Mouse (Mus musculus) liver, embryonic 14.5 days (tissue): ENCODE results near the gene 2310061I04Rik.

Source experiments
- CTCF ChIP-seq: IDR thresholded peaks from 2 replicates; pipeline ENCODE4 v1.5.1; 2016; ENCODE audit warnings: antibody characterized with exemption, low read depth, control low read depth
- EP300 ChIP-seq: IDR thresholded peaks from 2 replicates; pipeline ENCODE4 v1.6.1; 2016; ENCODE audit warnings: antibody characterized with exemption, low read depth

DNA sequence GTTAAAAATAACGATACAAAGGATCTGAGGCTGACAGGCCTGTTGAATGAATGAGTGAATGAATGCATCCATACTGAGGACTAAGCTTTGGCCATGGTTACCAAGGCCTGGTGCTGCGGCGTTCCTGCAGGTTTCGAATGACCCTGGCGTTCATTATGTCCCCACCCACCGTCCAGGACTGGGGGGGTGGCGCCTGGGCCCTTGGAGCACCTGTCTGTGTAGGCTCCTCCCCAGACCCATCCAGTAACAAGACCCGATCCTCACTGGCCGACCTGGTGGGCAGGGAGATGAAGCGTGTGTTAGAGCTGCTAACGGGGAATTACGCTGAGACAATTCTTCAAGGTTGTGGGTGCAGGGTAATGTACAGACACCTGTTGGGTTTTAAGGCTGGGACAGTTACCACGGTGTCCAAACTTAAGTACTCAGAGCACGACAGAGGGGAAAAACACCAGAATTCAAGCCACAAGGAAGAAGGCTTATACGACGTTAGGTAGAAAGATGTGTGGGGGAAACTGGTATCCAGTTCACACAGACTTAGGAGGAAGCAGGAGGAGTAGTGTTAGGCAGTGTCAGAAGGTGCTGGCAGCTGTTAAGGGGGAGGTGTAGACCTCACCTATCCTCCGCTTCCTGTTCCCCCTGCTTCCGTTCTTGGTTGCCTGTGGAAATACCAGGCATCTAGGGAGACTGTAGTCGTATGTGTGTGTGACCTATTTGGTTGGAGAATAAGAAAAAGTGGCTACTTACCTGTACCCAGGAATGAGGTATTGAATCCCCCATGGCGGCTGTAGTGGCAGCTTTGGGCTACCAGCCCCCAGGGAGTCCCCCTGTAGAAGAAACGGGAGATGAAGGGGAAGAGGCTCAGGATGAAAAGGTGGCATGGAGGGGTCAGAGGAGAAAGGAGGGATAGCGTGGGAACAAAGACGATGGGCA lies 678 bp upstream of the 2310061I04Rik start:
- no peak for TF ChIP-seq CTCF
- no peak for TF ChIP-seq EP300
